9 mouse cellular contexts compared by ENCODE assay signal in genomic region chr6:52797252-52797800, GRCm38 (mm10).
A peak's percentile ranks its signal among the peaks of the same experiment; 100 is the strongest.
DNase-seq lines count a peak whose midpoint lies in the region; TF ChIP-seq lines count a peak whose summit lies in the region.
"Had no signal": no experiment of that assay in that cellular context is flagged by ENCODE, and none has a peak within 500 bp of the region (broad histone marks: within the 10 kb centered on the region; RNA-seq: fewer than 3 reads in every experiment).

No protein-coding gene starts in this region.

- WGBS in limb, embryonic 10.5 days, result 33% methylated on average over 6 of the region's 6 CpGs

- peak overlapping the region; percentile 46 for H3K27ac ChIP-seq in gastrocnemius, adult 2 months
- H3K27ac ChIP-seq in limb, embryonic 10.5 days, result peak overlapping the region; percentile 72

- 0 out of 2 replicates have a peak, but pooled peaks cover 9% of the 10 kb centered on the region for H3K27me3 ChIP-seq in limb, embryonic 10.5 days (ENCODE audit: low read depth, poor library complexity, severe bottlenecking)
- H3K27me3 ChIP-seq: megakaryocyte, embryonic 14.5 days had no signal

- TF ChIP-seq CTCF in gastrocnemius, adult 2 months (IDR thresholded peaks at IDR 0.05), result peak; percentile 36

- no peaks in the 10 kb centered on the region for H3K36me3 ChIP-seq in limb, embryonic 10.5 days

- intact Hi-C loops in gastrocnemius, adult 2 months (cut with DNase I), result no loop called here
- intact Hi-C loops in left cerebral cortex, postnatal 4 days (cut with DNase I), result no loop called here

- DNase-seq in gastrocnemius, adult 2 months, result peak; percentile 22
- no peak for DNase-seq in gastrocnemius, postnatal 10 days
- peak; percentile 31 for DNase-seq in left cerebral cortex, postnatal 4 days
- no peak for DNase-seq in left cerebral cortex, adult 11 months (ENCODE audit: low spot score)
- peak; percentile 21 for DNase-seq in adipocyte (ENCODE audit: low spot score)
- no peak for DNase-seq in limb, embryonic 10.5 days (ENCODE audit: low spot score)
- DNase-seq in frontal cortex, postnatal 25 days (ENCODE audit: low spot score in 2 of 2), result no peak
- DNase-seq in right cerebral cortex, adult 2 months (ENCODE audit: low spot score in 2 of 2), result no peak

- H3K9me3 ChIP-seq in limb, embryonic 10.5 days (replicated peaks), result no peaks in the 10 kb centered on the region

- peaks cover 67% of the 10 kb centered on the region for H3K4me1 ChIP-seq in limb, embryonic 10.5 days

- H3K4me3 ChIP-seq in gastrocnemius, adult 2 months, result no peak overlapping the region
- H3K4me3 ChIP-seq in limb, embryonic 10.5 days, result no peak overlapping the region
- H3K4me3 ChIP-seq: megakaryocyte, embryonic 14.5 days had no signal

Comparison
In these comparisons a context has a peak if more than half of its experiments do, and no peak if none do; other contexts are left out.
1. DNase-seq: peak in gastrocnemius, adult 2 months (single experiment), left cerebral cortex, postnatal 4 days (single experiment) and adipocyte (single experiment); none in gastrocnemius, postnatal 10 days (single experiment), left cerebral cortex, adult 11 months (single experiment), limb, embryonic 10.5 days (single experiment), frontal cortex, postnatal 25 days (0 of 2) and right cerebral cortex, adult 2 months (0 of 2).